Mouse (Mus musculus): Measurements from ENCODE around the gene Cwf19l1.

DNA sequence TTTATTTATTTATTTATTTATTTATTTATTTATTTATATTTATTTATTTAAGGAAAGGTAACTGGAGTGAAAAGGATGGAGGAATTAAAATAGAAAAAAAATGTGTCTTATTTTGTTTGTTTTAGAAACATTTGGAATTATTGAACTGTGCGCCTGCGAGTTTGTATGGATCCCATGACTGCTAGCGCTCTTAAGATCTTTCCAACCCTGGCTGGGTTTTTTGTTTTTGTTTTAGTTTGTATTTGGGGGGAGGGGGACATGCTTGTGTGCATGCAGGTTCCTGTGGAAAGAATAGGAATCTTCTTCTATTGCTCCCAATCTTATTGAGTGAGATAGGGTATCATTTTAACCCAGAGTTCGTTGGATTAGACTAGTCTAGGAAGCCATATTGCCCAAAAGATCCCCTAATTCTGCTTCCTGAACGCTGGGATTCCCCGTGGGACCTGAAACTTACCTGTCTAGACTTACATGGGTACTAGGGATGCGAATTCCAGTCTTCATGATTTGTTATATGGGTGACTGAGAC is 347 bp upstream of the Cwf19l1 start:
- no peak for TF ChIP-seq CTCF (IDR thresholded peaks at IDR 0.05; ENCODE audit: borderline replicate concordance, insufficient read depth, low read depth, low read length)
- no peak for TF ChIP-seq POLR2A (IDR thresholded peaks at IDR 0.05; ENCODE audit: borderline replicate concordance, insufficient read depth, low read length)

Data from cerebellum, adult 2 months (tissue).